Mouse (Mus musculus): ENCODE results near the gene Rap1gds1. TPM values are rescaled to one million over a fixed set of nuclear protein-coding genes. Genes with fewer than 3 reads are reported as not detected.

The Rap1gds1 gene
- total RNA-seq (2021), result 100 to 1,000 TPM; 165 to 170 TPM

GRCm38 (mm10) chr3:139074484-139075211 is at the start of gene Rap1gds1:
Rap1gds1 (minus strand) TSS chr3:139075201.
- intact Hi-C loops (cut with DNase I), result loop anchor here (10.0 kb wide), 2 partner anchors 120 to 330 kb away; partner anchors contain the start of gene Tspan5
- DNase-seq, result peak; percentile 62

- no peak for DNase-seq
- intact Hi-C loops (cut with DNase I), result no loop called here
Measured at GRCm38 (mm10) chr3:139118446-139118845, 43.4 kb upstream of the Rap1gds1 start.

- DNase-seq, result no peak
- intact Hi-C loops (cut with DNase I), result no loop called here
Measured at GRCm38 (mm10) chr3:139116733-139117337, 41.8 kb upstream of the Rap1gds1 start.

GRCm38 (mm10) chr3:139112335-139112973 is 37.5 kb upstream of the Rap1gds1 start:
- intact Hi-C loops (cut with DNase I), result no loop called here
- no peak for DNase-seq

GRCm38 (mm10) chr3:139111877-139112276 is 36.9 kb upstream of the Rap1gds1 start:
- no peak for DNase-seq
- intact Hi-C loops (cut with DNase I), result no loop called here

- intact Hi-C loops (cut with DNase I), result no loop called here
- DNase-seq, result no peak
Measured at GRCm38 (mm10) chr3:139108176-139108575, 33.2 kb upstream of the Rap1gds1 start.

- intact Hi-C loops (cut with DNase I), result no loop called here
- DNase-seq, result no peak
Measured at GRCm38 (mm10) chr3:139103914-139104313, 28.9 kb upstream of the Rap1gds1 start.

GRCm38 (mm10) chr3:139103346-139103745 is 28.3 kb upstream of the Rap1gds1 start:
- DNase-seq, result no peak
- intact Hi-C loops (cut with DNase I), result no loop called here

- no peak for DNase-seq
- intact Hi-C loops (cut with DNase I), result no loop called here
Measured at GRCm38 (mm10) chr3:139101941-139102340, 26.9 kb upstream of the Rap1gds1 start.

GRCm38 (mm10) chr3:139099284-139099683 is 24.3 kb upstream of the Rap1gds1 start:
- intact Hi-C loops (cut with DNase I), result no loop called here
- DNase-seq, result no peak

GRCm38 (mm10) chr3:139095894-139096293 is 20.9 kb upstream of the Rap1gds1 start:
- intact Hi-C loops (cut with DNase I), result no loop called here
- DNase-seq, result no peak

- DNase-seq, result peak; percentile 29
- intact Hi-C loops (cut with DNase I), result no loop called here
Measured at GRCm38 (mm10) chr3:139088526-139088925, 13.5 kb upstream of the Rap1gds1 start.

GRCm38 (mm10) chr3:139083778-139084539 is 9.0 kb upstream of the Rap1gds1 start:
- DNase-seq, result no peak
- intact Hi-C loops (cut with DNase I), result no loop called here

- intact Hi-C loops (cut with DNase I), result loop anchor here (10.0 kb wide), 2 partner anchors 115 to 335 kb away; partner anchors contain the start of gene Tspan5
- DNase-seq, result no peak
Measured at GRCm38 (mm10) chr3:139079831-139080230, 4.8 kb upstream of the Rap1gds1 start.

GRCm38 (mm10) chr3:139078010-139078409 is 3.0 kb upstream of the Rap1gds1 start:
- DNase-seq, result no peak
- intact Hi-C loops (cut with DNase I), result loop anchor here (10.0 kb wide), 2 partner anchors 117 to 333 kb away; partner anchors contain the start of gene Tspan5

- DNase-seq, result peak; percentile 21
- intact Hi-C loops (cut with DNase I), result loop anchor here (10.0 kb wide), 2 partner anchors 119 to 331 kb away; partner anchors contain the start of gene Tspan5
Measured at GRCm38 (mm10) chr3:139076059-139076455, 1.1 kb upstream of the Rap1gds1 start.

- DNase-seq, result peak; percentile 92
- intact Hi-C loops (cut with DNase I), result loop anchor here (10.0 kb wide), 2 partner anchors 119 to 331 kb away; partner anchors contain the start of gene Tspan5
Measured at GRCm38 (mm10) chr3:139075333-139076058, 495 bp upstream of the Rap1gds1 start.

GRCm38 (mm10) chr3:139073801-139074483 is 1.1 kb downstream of the Rap1gds1 start:
- intact Hi-C loops (cut with DNase I), result loop anchor here (10.0 kb wide), 2 partner anchors 121 to 329 kb away; partner anchors contain the start of gene Tspan5
- DNase-seq, result no peak

- intact Hi-C loops (cut with DNase I), result no loop called here
- DNase-seq, result no peak
Measured at GRCm38 (mm10) chr3:139069539-139069938, 5.5 kb downstream of the Rap1gds1 start.

Data from left cerebral cortex, postnatal 4 days (tissue).